Mouse (Mus musculus): ENCODE data around the gene Zfhx2. TPM values are rescaled to one million over a fixed set of nuclear protein-coding genes. Genes with fewer than 3 reads are reported as not detected.
A peak's percentile ranks its signal among the peaks of the same experiment; 100 is the strongest.

The Zfhx2 gene
- polyA plus RNA-seq, 1 experiment from 2014 or later: 5.8 TPM

DNA sequence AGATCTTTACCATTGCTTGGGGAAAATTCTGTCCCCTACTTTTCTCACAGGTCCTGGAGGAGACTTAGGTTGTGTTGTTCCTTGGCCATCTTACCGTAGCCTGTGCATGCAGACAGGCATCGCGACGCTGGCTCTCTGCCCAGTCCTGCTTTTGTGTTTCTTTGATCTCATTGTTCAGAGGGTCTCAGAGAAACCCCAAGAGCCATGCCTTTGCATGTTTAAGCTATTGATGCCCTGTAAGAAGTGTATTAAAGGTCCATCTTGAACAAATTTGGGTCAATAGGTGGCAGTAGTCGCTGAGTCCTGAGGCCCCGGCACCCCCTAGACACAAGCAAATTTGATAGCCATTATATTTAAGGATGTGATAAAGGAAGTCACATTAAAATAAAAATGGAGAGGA is 64.5 kb downstream of the Zfhx2 start:
- H3K9me3 ChIP-seq: no peaks in the 10 kb centered on the region
- H3K4me3 ChIP-seq: no peak overlapping the region
- no peak for ATAC-seq (ENCODE audit: insufficient number of reproducible peaks, insufficient read depth, low FRiP score, low TSS enrichment, low read depth)
- peaks cover 32% of the 10 kb centered on the region for H3K36me3 ChIP-seq
- H3K9ac ChIP-seq: no peak overlapping the region
- no peaks in the 10 kb centered on the region for H3K27me3 ChIP-seq
- H3K27ac ChIP-seq: no peak overlapping the region
- no peak overlapping the region for H3K4me2 ChIP-seq
- peaks cover 20% of the 10 kb centered on the region for H3K4me1 ChIP-seq
- 17% methylated on average over 6 of the region's 6 CpGs for WGBS

DNA sequence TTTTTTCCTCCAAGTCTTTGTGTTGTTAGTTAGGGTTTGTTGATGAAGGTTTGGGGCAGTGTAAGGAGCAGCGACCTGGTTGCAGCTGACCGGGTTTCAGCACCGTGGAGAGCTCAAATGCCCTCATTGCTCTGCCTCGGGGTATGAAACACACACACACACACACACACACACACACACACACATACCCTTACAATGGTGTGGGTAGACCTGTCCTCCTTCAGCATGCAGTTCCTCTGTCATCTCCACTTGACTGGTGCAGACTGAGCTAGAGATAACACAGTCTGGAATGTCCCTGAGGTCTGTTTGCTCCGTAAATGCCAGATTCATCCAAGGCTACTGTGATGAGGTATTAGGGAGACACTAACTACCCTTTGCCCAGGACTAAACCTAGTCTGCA is 64.9 kb downstream of the Zfhx2 start:
- H3K36me3 ChIP-seq: peaks cover 36% of the 10 kb centered on the region
- no peak overlapping the region for H3K4me3 ChIP-seq
- peaks cover 20% of the 10 kb centered on the region for H3K4me1 ChIP-seq
- ATAC-seq (ENCODE audit: insufficient number of reproducible peaks, insufficient read depth, low FRiP score, low TSS enrichment, low read depth): no peak
- no peak overlapping the region for H3K27ac ChIP-seq
- H3K27me3 ChIP-seq: no peaks in the 10 kb centered on the region
- H3K9me3 ChIP-seq: no peaks in the 10 kb centered on the region
- no peak overlapping the region for H3K4me2 ChIP-seq
- WGBS: 17% methylated on average over 5 of the region's 5 CpGs
- H3K9ac ChIP-seq: no peak overlapping the region

DNA sequence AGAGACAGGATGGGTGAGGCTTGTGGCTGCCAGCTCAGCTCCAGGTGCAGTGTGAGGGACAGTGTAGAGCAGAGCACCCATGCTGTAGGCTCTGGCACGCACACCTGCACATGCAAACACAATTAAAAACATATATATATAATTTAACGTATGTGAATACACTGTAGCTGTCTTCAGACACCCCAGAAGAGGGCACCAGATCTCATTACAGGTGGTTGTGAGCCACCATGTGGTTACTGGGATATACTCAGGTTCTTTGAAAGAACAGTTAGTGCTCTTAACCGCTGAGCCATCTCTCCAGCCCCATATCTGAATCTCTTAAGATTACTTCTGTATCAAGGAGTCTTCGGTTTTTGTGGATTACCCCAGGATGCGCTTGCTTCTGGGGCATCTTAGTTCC is 66.6 kb downstream of the Zfhx2 start:
- Histone ChIP-seq H3K4me1 (peaks cover 20% of the 10 kb centered on the region), H3K4me3 (no peak overlapping the region), H3K9ac (no peak overlapping the region), H3K9me3 (no peaks in the 10 kb centered on the region), H3K4me2 (no peak overlapping the region), H3K27me3 (no peaks in the 10 kb centered on the region), H3K36me3 (peaks cover 53% of the 10 kb centered on the region), H3K27ac (no peak overlapping the region)
- 76% methylated on average over 5 of the region's 5 CpGs for WGBS
- no peak for ATAC-seq (ENCODE audit: insufficient number of reproducible peaks, insufficient read depth, low FRiP score, low TSS enrichment, low read depth)

- Histone ChIP-seq H3K27ac (no peak overlapping the region), H3K4me3 (no peak overlapping the region), H3K4me2 (no peak overlapping the region), H3K36me3 (peaks cover 59% of the 10 kb centered on the region), H3K9me3 (no peaks in the 10 kb centered on the region), H3K27me3 (no peaks in the 10 kb centered on the region), H3K9ac (no peak overlapping the region), H3K4me1 (peaks cover 19% of the 10 kb centered on the region)
- ATAC-seq (ENCODE audit: insufficient number of reproducible peaks, insufficient read depth, low FRiP score, low TSS enrichment, low read depth): no peak
- WGBS: 67% methylated on average over 7 of the region's 7 CpGs
Observed at GRCm38 (mm10) chr14:55024236-55024635, 67.9 kb downstream of the Zfhx2 start.

DNA sequence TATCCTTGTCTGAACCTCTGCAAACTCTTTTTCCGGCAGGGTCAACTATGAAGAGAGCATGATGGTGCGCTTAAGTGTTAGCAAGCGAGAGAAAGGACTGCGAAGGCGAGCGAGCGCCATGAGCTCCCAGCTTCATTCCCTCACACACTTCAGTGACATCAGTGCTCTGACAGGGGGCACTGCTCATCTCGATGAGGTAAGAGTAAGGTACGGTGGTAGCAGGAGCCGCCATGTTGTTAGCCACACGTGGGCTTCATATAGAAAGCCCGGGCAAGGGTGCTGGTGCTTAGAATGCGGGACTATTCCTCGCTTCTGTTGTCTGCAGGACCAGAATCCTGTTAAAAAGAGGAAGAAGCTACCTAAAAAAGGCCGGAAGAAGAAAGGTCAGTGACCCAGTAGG is 69.1 kb downstream of the Zfhx2 start:
- H3K27me3 ChIP-seq: no peaks in the 10 kb centered on the region
- H3K27ac ChIP-seq: no peak overlapping the region
- no peak overlapping the region for H3K9ac ChIP-seq
- 93% methylated on average over 15 of the region's 15 CpGs for WGBS
- no peaks in the 10 kb centered on the region for H3K9me3 ChIP-seq
- H3K4me3 ChIP-seq: no peak overlapping the region
- no peak overlapping the region for H3K4me2 ChIP-seq
- no peak for ATAC-seq (ENCODE audit: insufficient number of reproducible peaks, insufficient read depth, low FRiP score, low TSS enrichment, low read depth)
- peaks cover 8% of the 10 kb centered on the region; the same call in 1 of the 2 replicates for H3K4me1 ChIP-seq
- peaks cover 64% of the 10 kb centered on the region for H3K36me3 ChIP-seq

GRCm38 (mm10) chr14:55020394-55020793 is 71.7 kb downstream of the Zfhx2 start:
- 85% methylated on average over 9 of the region's 9 CpGs for WGBS
- Histone ChIP-seq H3K4me2 (no peak overlapping the region), H3K9ac (no peak overlapping the region), H3K4me3 (no peak overlapping the region), H3K27ac (no peak overlapping the region), H3K4me1 (no peaks in the 10 kb centered on the region), H3K9me3 (no peaks in the 10 kb centered on the region), H3K36me3 (peaks cover 68% of the 10 kb centered on the region), H3K27me3 (no peaks in the 10 kb centered on the region)
- ATAC-seq (ENCODE audit: insufficient number of reproducible peaks, insufficient read depth, low FRiP score, low TSS enrichment, low read depth): no peak

GRCm38 (mm10) chr14:55016876-55017275 is 75.2 kb downstream of the Zfhx2 start:
- Histone ChIP-seq H3K27me3 (no peaks in the 10 kb centered on the region), H3K4me2 (no peak overlapping the region), H3K9ac (no peak overlapping the region), H3K27ac (no peak overlapping the region), H3K36me3 (peaks cover 35% of the 10 kb centered on the region), H3K9me3 (no peaks in the 10 kb centered on the region), H3K4me1 (no peaks in the 10 kb centered on the region), H3K4me3 (no peak overlapping the region)
- 93% methylated on average over 16 of the region's 16 CpGs for WGBS
- ATAC-seq (ENCODE audit: insufficient number of reproducible peaks, insufficient read depth, low FRiP score, low TSS enrichment, low read depth): no peak

- no peak for ATAC-seq (ENCODE audit: insufficient number of reproducible peaks, insufficient read depth, low FRiP score, low TSS enrichment, low read depth)
Observed at GRCm38 (mm10) chr14:55015767-55016111, 76.4 kb downstream of the Zfhx2 start.

GRCm38 (mm10) chr14:55014991-55015766 is 76.9 kb downstream of the Zfhx2 start, which contains the start of gene Ngdn:
Gene Ngdn, plus strand, starts transcription at chr14:55015454.
- peak within 1 kb of the TSS; percentile 91 for H3K9ac ChIP-seq
- peak within 1 kb of the TSS; percentile 83 for H3K4me2 ChIP-seq
- ATAC-seq (ENCODE audit: insufficient number of reproducible peaks, insufficient read depth, low FRiP score, low TSS enrichment, low read depth): peak; percentile 95
- H3K9me3 ChIP-seq: no peaks in the 10 kb centered on the region
- H3K27me3 ChIP-seq: no peaks in the 10 kb centered on the region
- H3K4me1 ChIP-seq: no peaks in the 10 kb centered on the region
- H3K4me3 ChIP-seq: peak within 1 kb of the TSS; percentile 86
- peak within 1 kb of the TSS; percentile 95 for H3K27ac ChIP-seq
- peaks cover 18% of the 10 kb centered on the region for H3K36me3 ChIP-seq
- under 1% methylated on average over 36 of the region's 36 CpGs for WGBS

More at GRCm38 (mm10) chr14:55015767-55016111, 76.4 kb downstream of the Zfhx2 start:
- H3K9ac ChIP-seq: peak overlapping the region; percentile 91
- H3K27ac ChIP-seq: peak overlapping the region; percentile 88
- H3K36me3 ChIP-seq: peaks cover 23% of the 10 kb centered on the region
- no peaks in the 10 kb centered on the region for H3K9me3 ChIP-seq
- H3K4me3 ChIP-seq: peak overlapping the region; percentile 86
- H3K4me1 ChIP-seq: no peaks in the 10 kb centered on the region
- no peaks in the 10 kb centered on the region for H3K27me3 ChIP-seq
- WGBS: under 1% methylated on average over 17 of the region's 17 CpGs
- peak overlapping the region; percentile 83 for H3K4me2 ChIP-seq

- H3K9me3 ChIP-seq: no peaks in the 10 kb centered on the region
- peak overlapping the region; percentile 52 for H3K4me3 ChIP-seq
- H3K36me3 ChIP-seq: peaks cover 15% of the 10 kb centered on the region
- under 1% methylated on average over 27 of the region's 27 CpGs for WGBS
- H3K9ac ChIP-seq: peak overlapping the region; percentile 79
- H3K4me1 ChIP-seq: no peaks in the 10 kb centered on the region
- ATAC-seq (ENCODE audit: insufficient number of reproducible peaks, insufficient read depth, low FRiP score, low TSS enrichment, low read depth): peak; percentile 68
- peak overlapping the region; percentile 66 for H3K4me2 ChIP-seq
- H3K27ac ChIP-seq: peak overlapping the region; percentile 95
- H3K27me3 ChIP-seq: no peaks in the 10 kb centered on the region
Observed at GRCm38 (mm10) chr14:55014591-55014990, 77.5 kb downstream of the Zfhx2 start.

DNA sequence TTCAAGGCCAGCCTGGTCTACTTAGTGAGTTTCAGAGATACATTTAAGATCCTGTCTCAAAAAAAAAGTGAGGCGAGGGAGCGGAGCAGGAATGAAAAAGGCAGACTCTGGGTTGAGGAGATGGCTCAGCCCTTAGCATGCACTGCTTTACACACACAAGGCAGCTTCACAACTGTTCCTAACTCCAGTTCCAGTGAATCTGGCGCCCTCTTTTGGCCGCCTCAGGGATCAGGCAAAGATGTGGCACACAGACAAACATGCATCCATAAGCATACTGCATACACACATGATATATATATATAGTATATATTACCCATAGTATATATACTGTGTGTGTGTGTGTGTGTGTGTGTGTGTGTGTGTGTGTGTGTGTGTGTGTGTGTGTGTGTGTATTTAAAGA is 81.0 kb downstream of the Zfhx2 start:
- Histone ChIP-seq H3K4me3 (no peak overlapping the region), H3K27ac (no peak overlapping the region), H3K27me3 (no peaks in the 10 kb centered on the region), H3K9me3 (no peaks in the 10 kb centered on the region), H3K9ac (no peak overlapping the region), H3K4me2 (no peak overlapping the region), H3K4me1 (no peaks in the 10 kb centered on the region), H3K36me3 (no peaks in the 10 kb centered on the region)
- no peak for ATAC-seq (ENCODE audit: insufficient number of reproducible peaks, insufficient read depth, low FRiP score, low TSS enrichment, low read depth)
- WGBS: 59% methylated on average over 4 of the region's 4 CpGs

All from embryonic facial prominence, embryonic 13.5 days (tissue).